Mouse (Mus musculus): ENCODE measurements at regions not wholly inside any gene's neighbourhood (a gene's known extent, or its start where the extent isn't known, plus 50 kb on each side); places are given as distances from the start of the nearest gene placed in this dataset.

- DNase-seq (ENCODE audit: low spot score) = no peak
Measured at GRCm38 (mm10) chr8:126808496-126808895, 137.1 kb downstream of the Tomm20 start.

GRCm38 (mm10) chr8:126807171-126807768, 138.4 kb downstream of the Tomm20 start:
- no peak for DNase-seq (ENCODE audit: low spot score)

- DNase-seq (ENCODE audit: low spot score) = no peak
Measured at GRCm38 (mm10) chr8:126806591-126806990, 139.1 kb downstream of the Tomm20 start.

GRCm38 (mm10) chr8:126806181-126806560, 139.5 kb downstream of the Tomm20 start:
- no peak for DNase-seq (ENCODE audit: low spot score)

- no peak for DNase-seq (ENCODE audit: low spot score)
Measured at GRCm38 (mm10) chr8:126805365-126806180, 140.1 kb downstream of the Tomm20 start.

- no peak for DNase-seq (ENCODE audit: low spot score)
Measured at GRCm38 (mm10) chr8:126804115-126804514, 141.5 kb downstream of the Tomm20 start.

- no peak for DNase-seq (ENCODE audit: low spot score)
Measured at GRCm38 (mm10) chr8:126802641-126803040, 143.0 kb downstream of the Tomm20 start.

- DNase-seq (ENCODE audit: low spot score) = no peak
Measured at GRCm38 (mm10) chr8:126800976-126801375, 144.7 kb downstream of the Tomm20 start.

GRCm38 (mm10) chr8:126797571-126798334, 147.9 kb downstream of the Tomm20 start:
- no peak for DNase-seq (ENCODE audit: low spot score)

- DNase-seq (ENCODE audit: low spot score) = no peak
Measured at GRCm38 (mm10) chr8:126793657-126794056, 152.0 kb downstream of the Tomm20 start.

- no peak for DNase-seq (ENCODE audit: low spot score)
Measured at GRCm38 (mm10) chr8:126791069-126791468, 154.6 kb downstream of the Tomm20 start.

- DNase-seq (ENCODE audit: low spot score) = no peak
Measured at GRCm38 (mm10) chr8:126790214-126790613, 155.4 kb downstream of the Tomm20 start.

- DNase-seq (ENCODE audit: low spot score) = no peak
Measured at GRCm38 (mm10) chr8:126789076-126789475, 156.6 kb downstream of the Tomm20 start.

- no peak for DNase-seq (ENCODE audit: low spot score)
Measured at GRCm38 (mm10) chr8:126788669-126789068, 157.0 kb downstream of the Tomm20 start.

GRCm38 (mm10) chr8:126787398-126787797, 158.2 kb downstream of the Tomm20 start:
- DNase-seq (ENCODE audit: low spot score) = no peak

- DNase-seq (ENCODE audit: low spot score) = no peak
Measured at GRCm38 (mm10) chr8:126785211-126785610, 160.4 kb downstream of the Tomm20 start.

- DNase-seq (ENCODE audit: low spot score) = no peak
Measured at GRCm38 (mm10) chr8:126784604-126785003, 161.0 kb downstream of the Tomm20 start.

- DNase-seq (ENCODE audit: low spot score) = no peak
Measured at GRCm38 (mm10) chr8:126783703-126784440, 161.8 kb downstream of the Tomm20 start.

GRCm38 (mm10) chr8:126778673-126779072, 167.0 kb downstream of the Tomm20 start:
- no peak for DNase-seq (ENCODE audit: low spot score)

- DNase-seq (ENCODE audit: low spot score) = no peak
Measured at GRCm38 (mm10) chr8:126778131-126778530, 167.5 kb downstream of the Tomm20 start.

- DNase-seq (ENCODE audit: low spot score) = no peak
Measured at GRCm38 (mm10) chr8:126776605-126777469, 168.8 kb downstream of the Tomm20 start.
